Mouse (Mus musculus) small intestine, adult 2 months (tissue): ENCODE results near the gene Trp73.

ENCODE experiments used
- CTCF ChIP-seq: fragments of 200-500 bp; IDR thresholded peaks from 2 replicates; pipeline ENCODE4 v1.5.1; 2012; ENCODE audit warnings: low read depth, mild to moderate bottlenecking, control low read depth, inconsistent platforms, low read length, moderate library complexity, mixed read lengths; ENCODE audit not compliant: insufficient replicate concordance, insufficient read length; ENCODE audit errors: extremely low read depth
- POLR2A ChIP-seq: fragments of 200-500 bp; IDR thresholded peaks from 2 replicates; pipeline ENCODE4 v1.6.1; 2012; ENCODE audit warnings: low read depth, mild to moderate bottlenecking, control low read depth, inconsistent platforms, low read length, moderate library complexity

DNA sequence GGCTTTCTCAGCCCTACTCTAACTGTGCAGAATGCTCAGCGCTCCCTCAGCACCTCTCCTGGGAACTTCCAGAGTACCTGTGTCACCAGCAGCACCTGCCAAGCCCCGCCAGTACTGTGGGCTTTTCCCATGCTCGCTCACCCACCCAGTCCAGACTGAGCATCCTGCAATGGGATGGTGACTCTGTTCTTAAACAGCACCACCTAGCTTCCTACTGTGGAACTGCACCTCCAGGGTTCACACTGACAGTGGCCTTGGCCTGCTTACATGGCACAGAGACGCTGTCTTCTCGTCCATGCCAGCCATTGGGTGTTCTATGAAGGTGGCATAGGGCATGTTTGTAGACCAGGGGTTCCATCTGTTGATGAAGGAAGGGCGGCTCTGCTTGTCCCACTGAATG lies 19.0 kb upstream of the Trp73 start:
- TF ChIP-seq POLR2A (no peak), CTCF (peak; percentile 80; the same call in 1 of the 2 replicates)
